ENCODE assay signal across 11 mouse cellular contexts in the genomic region with DNA sequence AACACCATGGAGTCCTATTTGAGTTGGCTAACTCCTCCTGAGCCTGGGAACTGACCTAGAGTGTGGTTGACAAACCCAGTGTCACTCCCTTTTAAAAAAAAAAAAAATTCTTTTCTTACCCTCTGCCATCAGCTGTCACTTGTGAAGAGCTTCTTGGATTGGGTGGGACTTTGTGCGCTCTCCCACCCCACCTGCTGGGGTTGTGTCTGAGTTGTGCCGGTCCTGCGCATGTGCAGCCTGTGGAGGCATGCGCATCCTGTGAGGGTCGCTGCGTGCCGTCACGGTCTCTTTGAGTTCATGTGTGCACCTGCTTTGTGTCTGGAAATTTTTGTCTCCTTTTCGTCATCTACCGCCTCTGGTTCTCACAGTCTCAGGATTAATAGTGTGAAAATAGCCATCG. TPM values are rescaled to one million over a fixed set of nuclear protein-coding genes. Genes with fewer than 3 reads are reported as not detected.
DNase-seq lines count a peak whose midpoint lies in the region; ATAC-seq and TF ChIP-seq lines count a peak whose summit lies in the region.
"Had no signal": no experiment of that assay in that cellular context is flagged by ENCODE, and none has a peak within 500 bp of the region (broad histone marks: within the 10 kb centered on the region; RNA-seq: fewer than 3 reads in every experiment).

No protein-coding gene starts in this region.

- ATAC-seq in hindbrain, embryonic 12.5 days (ENCODE audit: low FRiP score) = peak; percentile 67
- peak; percentile 86 for ATAC-seq in midbrain, embryonic 14.5 days (ENCODE audit: low FRiP score, low TSS enrichment)
- no peak for ATAC-seq in megakaryocyte progenitor cell, adult 5-6 weeks (replicated peaks; ENCODE audit: poor library complexity)

- WGBS in hindbrain, embryonic 12.5 days = 5% methylated on average over 11 of the region's 11 CpGs
- WGBS in midbrain, embryonic 14.5 days = 1% methylated on average over 11 of the region's 11 CpGs
- 17% methylated on average over 11 of the region's 11 CpGs for WGBS in thymus, adult 2 months

- peak; percentile 11; the same call in 1 of the 2 replicates for TF ChIP-seq CTCF in brain, embryonic 14.5 days (IDR thresholded peaks at IDR 0.05; ENCODE audit: borderline replicate concordance, extremely low read depth, insufficient read depth, insufficient read length)
- TF ChIP-seq CTCF in thymus, adult 2 months (IDR thresholded peaks at IDR 0.05; ENCODE audit: borderline replicate concordance, control insufficient read depth, extremely low read depth, insufficient read depth, low read length, poor library complexity) = no peak

- TF ChIP-seq POLR2A in brain, embryonic 14.5 days (IDR thresholded peaks at IDR 0.05; ENCODE audit: borderline replicate concordance, extremely low read depth, insufficient read depth, insufficient read length, poor library complexity, severe bottlenecking) = no peak
- TF ChIP-seq POLR2A in thymus, adult 2 months (IDR thresholded peaks at IDR 0.05; ENCODE audit: control insufficient read depth, extremely low read depth, insufficient read depth, low read length, poor library complexity) = no peak

- DNase-seq in ES-CJ7 (ENCODE audit: low read depth, low spot score) = peak; percentile 50
- peak; percentile 88 for DNase-seq in brain, embryonic 14.5 days (ENCODE audit: low read depth)
- peak; percentile 88 for DNase-seq in midbrain, embryonic 14.5 days
- DNase-seq in ovary, postnatal 14 days (ENCODE audit: low spot score) = no peak
- DNase-seq in B cell, adult 2 months = no peak
- DNase-seq in thymus, adult 2 months = no peak

- H3K36me3 ChIP-seq in hindbrain, embryonic 12.5 days = no peaks in the 10 kb centered on the region
- H3K36me3 ChIP-seq in midbrain, embryonic 14.5 days (ENCODE audit: control insufficient read depth, insufficient read depth, low read length) = no peaks in the 10 kb centered on the region
- H3K36me3 ChIP-seq in thymus, adult 2 months (ENCODE audit: control insufficient read depth, insufficient read depth, low read length) = no peaks in the 10 kb centered on the region

- no peaks in the 10 kb centered on the region for H3K4me1 ChIP-seq in hindbrain, embryonic 12.5 days
- 0 out of 2 replicates have a peak, but pooled peaks cover 6% of the 10 kb centered on the region for H3K4me1 ChIP-seq in midbrain, embryonic 14.5 days (ENCODE audit: control insufficient read depth, insufficient read depth, low read length)
- no peaks in the 10 kb centered on the region for H3K4me1 ChIP-seq in thymus, adult 2 months (replicated peaks; ENCODE audit: control insufficient read depth, insufficient read depth, low read length)

- no peak overlapping the region for H3K4me3 ChIP-seq in hindbrain, embryonic 12.5 days
- H3K4me3 ChIP-seq in midbrain, embryonic 14.5 days (replicated peaks; ENCODE audit: low read depth, low read length) = peak overlapping the region; percentile 15; the same call in 1 of the 2 replicates
- no peak overlapping the region for H3K4me3 ChIP-seq in thymus, adult 2 months (ENCODE audit: control insufficient read depth, insufficient read depth, low read length)

- H3K27me3 ChIP-seq in hindbrain, embryonic 12.5 days = no peaks in the 10 kb centered on the region
- H3K27me3 ChIP-seq in midbrain, embryonic 14.5 days (ENCODE audit: control insufficient read depth, insufficient read depth, low read length) = no peaks in the 10 kb centered on the region
- H3K27me3 ChIP-seq in thymus, adult 2 months (ENCODE audit: control insufficient read depth, insufficient read depth, low read length) = no peaks in the 10 kb centered on the region

- peak overlapping the region; percentile 36 for H3K4me2 ChIP-seq in hindbrain, embryonic 12.5 days (replicated peaks)
- peak overlapping the region; percentile 47 for H3K4me2 ChIP-seq in midbrain, embryonic 14.5 days (ENCODE audit: low read length)

- H3K27ac ChIP-seq in hindbrain, embryonic 12.5 days = no peak overlapping the region
- no peak overlapping the region for H3K27ac ChIP-seq in midbrain, embryonic 14.5 days (replicated peaks; ENCODE audit: low read depth, low read length)
- no peak overlapping the region for H3K27ac ChIP-seq in thymus, adult 2 months (ENCODE audit: control insufficient read depth, insufficient read depth, low read length)

- H3K9ac ChIP-seq in hindbrain, embryonic 12.5 days = no peak overlapping the region
- peak overlapping the region; percentile 18; the same call in 1 of the 2 replicates for H3K9ac ChIP-seq in midbrain, embryonic 14.5 days (replicated peaks; ENCODE audit: low read length)

- H3K9me3 ChIP-seq in hindbrain, embryonic 12.5 days (replicated peaks) = no peaks in the 10 kb centered on the region; the same call in 1 of the 2 replicates
- no peaks in the 10 kb centered on the region for H3K9me3 ChIP-seq in midbrain, embryonic 14.5 days (ENCODE audit: control insufficient read depth, low read length)

RNA-seq across cellular contexts. Expression of gene Cyp2b19, which starts 23.6 kb away (rescaled TPM):
- 0.04 and 0.05 TPM in 2 replicates for polyA plus RNA-seq in brain, embryonic 14.5 days (2012; rRNA removed)
- polyA plus RNA-seq in hindbrain, embryonic 12.5 days (2016; fragmentation: Nextera tagmentation; extraction: Ambion mirVana) = 0.10 and 0.18 TPM in 2 replicates
- 0.78 and 1.0 TPM in 2 replicates for polyA plus RNA-seq in midbrain, embryonic 14.5 days (2014; fragmentation: Nextera tagmentation; extraction: Ambion mirVana)
- not detected in 2 replicates for total RNA-seq in megakaryocyte progenitor cell, adult 5-6 weeks (2015)
- total RNA-seq in megakaryocyte progenitor cell, adult 5-6 weeks (2017) = not detected in 2 replicates
- 2.0 and 3.2 TPM in 2 replicates for polyA plus RNA-seq in thymus, adult 2 months (2012; rRNA removed)
- total RNA-seq: megakaryocyte-erythroid progenitor cell, adult 5-6 weeks had no signal
- polyA plus RNA-seq: large intestine, adult 2 months had no signal

RNA-seq across cellular contexts. Expression of gene Cyp2g1, which starts 28.2 kb away (rescaled TPM):
- not detected in 2 replicates for polyA plus RNA-seq in brain, embryonic 14.5 days (2012; rRNA removed)
- not detected in 2 replicates for polyA plus RNA-seq in hindbrain, embryonic 12.5 days (2016; fragmentation: Nextera tagmentation; extraction: Ambion mirVana)
- polyA plus RNA-seq in midbrain, embryonic 14.5 days (2014; fragmentation: Nextera tagmentation; extraction: Ambion mirVana) = 0.11 TPM in 1 of 2 replicates, not detected in the other
- not detected in 2 replicates for total RNA-seq in megakaryocyte progenitor cell, adult 5-6 weeks (2015)
- not detected in 2 replicates for total RNA-seq in megakaryocyte progenitor cell, adult 5-6 weeks (2017)
- 1.6 and 2.2 TPM in 2 replicates for polyA plus RNA-seq in thymus, adult 2 months (2012; rRNA removed)
- total RNA-seq: megakaryocyte-erythroid progenitor cell, adult 5-6 weeks had no signal
- polyA plus RNA-seq: large intestine, adult 2 months; testis, adult 2 months had no signal

RNA-seq across cellular contexts. Expression of gene Cyp2a5, which starts 54.6 kb away (rescaled TPM):
- 0.42 and 1.1 TPM in 2 replicates for polyA plus RNA-seq in brain, embryonic 14.5 days (2012; rRNA removed)
- 0.46 TPM in 1 of 2 replicates, not detected in the other for polyA plus RNA-seq in hindbrain, embryonic 12.5 days (2016; fragmentation: Nextera tagmentation; extraction: Ambion mirVana)
- 0.92 and 1.3 TPM in 2 replicates for polyA plus RNA-seq in midbrain, embryonic 14.5 days (2014; fragmentation: Nextera tagmentation; extraction: Ambion mirVana)
- not detected in 2 replicates for total RNA-seq in megakaryocyte progenitor cell, adult 5-6 weeks (2015)
- total RNA-seq in megakaryocyte progenitor cell, adult 5-6 weeks (2017) = not detected in 2 replicates
- 11.7 and 19.9 TPM in 2 replicates for polyA plus RNA-seq in thymus, adult 2 months (2012; rRNA removed)
- total RNA-seq: megakaryocyte-erythroid progenitor cell, adult 5-6 weeks had no signal
- polyA plus RNA-seq: large intestine, adult 2 months had no signal

Comparison
In these comparisons a context has a peak if more than half of its experiments do, and no peak if none do; other contexts are left out.
1. DNase-seq: peak in ES-CJ7 (single experiment), brain, embryonic 14.5 days (single experiment) and midbrain, embryonic 14.5 days (single experiment); none in ovary, postnatal 14 days (single experiment), B cell, adult 2 months (0 of 2) and thymus, adult 2 months (single experiment).